Mouse (Mus musculus) hematopoietic multipotent progenitor cell, adult 10-12 weeks (in vitro differentiated cells): Measurements from ENCODE around the gene Plp2. TPM values are rescaled to one million over a fixed set of nuclear protein-coding genes. Genes with fewer than 3 reads are reported as not detected.

Experiments used
- polyA plus RNA-seq: library from polyadenylated mRNA; stranded (reverse); fragments of >175 nt; gene quantifications from 2 replicates; pipeline ENCODE4 v1.2.3, GENCODE M21; 2012; ENCODE audit warnings: low replicate concordance

Plp2 gene
- 101 and 137 TPM in 2 replicates for polyA plus RNA-seq

GRCm38 (mm10) chrX:7670921-7671623 lies at the start of gene Plp2:
Gene Plp2, minus strand, starts transcription at chrX:7671390.

GRCm38 (mm10) chrX:7714135-7714899 lies 43.1 kb upstream of the Plp2 start, which contains the start of gene Wdr45:
Gene Wdr45, plus strand, starts transcription at chrX:7714333.

GRCm38 (mm10) chrX:7696954-7697381 lies 25.8 kb upstream of the Plp2 start, which contains the start of gene Gpkow:
Gene Gpkow, plus strand, starts transcription at chrX:7697131.

GRCm38 (mm10) chrX:7680864-7681263 lies 9.7 kb upstream of the Plp2 start, which contains the start of gene Magix:
Gene Magix, minus strand, starts transcription at chrX:7681251.

GRCm38 (mm10) chrX:7657221-7657639 lies 14.0 kb downstream of the Plp2 start, which contains the start of gene Prickle3:
Gene Prickle3, plus strand, starts transcription at chrX:7657260.

GRCm38 (mm10) chrX:7638401-7639091 lies 32.6 kb downstream of the Plp2 start, which contains the start of gene Syp:
Gene Syp, plus strand, starts transcription at chrX:7638471.

Other genes starting within 250 kb of the Plp2 start
- 53.4 and 130 TPM in 2 replicates for gene Foxp3, start 97.7 kb downstream of the Plp2 start, polyA plus RNA-seq
- gene Ppp1r3f, start 97.1 kb downstream of the Plp2 start, polyA plus RNA-seq, result 4.5 and 7.5 TPM in 2 replicates
- gene Ccdc22, start 65.9 kb downstream of the Plp2 start, polyA plus RNA-seq, result 15.7 and 23.4 TPM in 2 replicates
- 0.06 TPM in 1 of 2 replicates, not detected in the other for gene Cacna1f, start 64.3 kb downstream of the Plp2 start, polyA plus RNA-seq
- 1.3 and 1.4 TPM in 2 replicates for gene Syp, start 32.9 kb downstream of the Plp2 start, polyA plus RNA-seq
- 46.7 and 115 TPM in 2 replicates for gene Prickle3, start 14.1 kb downstream of the Plp2 start, polyA plus RNA-seq
- gene Magix, start 9.9 kb upstream of the Plp2 start, polyA plus RNA-seq, result 0.09 TPM in 1 of 2 replicates, not detected in the other
- 3.7 and 10.8 TPM in 2 replicates for gene Gpkow, start 25.7 kb upstream of the Plp2 start, polyA plus RNA-seq
- 23.1 and 43.2 TPM in 2 replicates for gene Wdr45, start 42.9 kb upstream of the Plp2 start, polyA plus RNA-seq
- gene Gm45208, start 50.9 kb upstream of the Plp2 start, polyA plus RNA-seq, result 6.3 and 11.1 TPM in 2 replicates
- 15.7 and 22.6 TPM in 2 replicates for gene Praf2, start 57.0 kb upstream of the Plp2 start, polyA plus RNA-seq
- 0.70 and 1.6 TPM in 2 replicates for gene Ccdc120, start 79.5 kb upstream of the Plp2 start, polyA plus RNA-seq
- 51.6 and 59.4 TPM in 2 replicates for gene Tfe3, start 91.2 kb upstream of the Plp2 start, polyA plus RNA-seq
- gene Gripap1, start 118.4 kb upstream of the Plp2 start, polyA plus RNA-seq, result 58.1 and 71.9 TPM in 2 replicates
- 0.54 and 0.69 TPM in 2 replicates for gene Kcnd1, start 150.9 kb upstream of the Plp2 start, polyA plus RNA-seq
- gene Otud5, start 170.0 kb upstream of the Plp2 start, polyA plus RNA-seq, result 142 and 149 TPM in 2 replicates
- 101 and 151 TPM in 2 replicates for gene Pim2, start 206.9 kb upstream of the Plp2 start, polyA plus RNA-seq
- 57.9 and 67.5 TPM in 2 replicates for gene Slc35a2, start 212.6 kb upstream of the Plp2 start, polyA plus RNA-seq
- 178 and 313 TPM in 2 replicates for gene Pqbp1, start 227.9 kb upstream of the Plp2 start, polyA plus RNA-seq
- 40.0 and 104 TPM in 2 replicates for gene Timm17b, start 228.0 kb upstream of the Plp2 start, polyA plus RNA-seq
- gene Gm10491, start 236.4 kb upstream of the Plp2 start, polyA plus RNA-seq, result not detected in 2 replicates
- gene Gm10490, start 238.2 kb upstream of the Plp2 start, polyA plus RNA-seq, result not detected in 2 replicates
- 0.27 TPM in 1 of 2 replicates, not detected in the other for gene Pcsk1n, start 248.4 kb upstream of the Plp2 start, polyA plus RNA-seq